ENCODE assay signal across 13 mouse cellular contexts in the genomic region with DNA sequence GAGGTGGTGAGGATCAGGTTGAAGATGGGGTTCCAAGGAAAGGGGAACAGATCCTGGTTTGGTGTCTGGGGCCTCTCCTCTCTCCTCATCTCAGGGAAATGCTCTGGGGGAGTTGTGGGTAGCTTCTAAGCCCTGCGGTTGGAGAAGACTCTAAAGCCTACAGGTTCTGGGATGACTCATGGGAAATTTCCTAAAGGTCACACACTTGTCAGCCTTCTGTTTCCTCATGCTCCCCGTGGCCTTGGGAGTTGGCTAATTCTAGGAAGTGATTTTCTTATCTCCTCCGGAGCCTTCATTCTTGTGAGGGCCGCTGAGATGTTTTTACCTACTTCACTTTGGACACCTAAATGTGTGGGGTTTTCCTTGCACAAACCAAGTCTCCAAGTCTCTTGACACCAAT.
"Had no signal": no experiment of that assay in that cellular context is flagged by ENCODE, and none has a peak within 500 bp of the region (broad histone marks: within the 10 kb centered on the region; RNA-seq: fewer than 3 reads in every experiment).

No protein-coding gene starts in this region.

- ATAC-seq: midbrain, embryonic 13.5 days had no signal

- H3K27ac ChIP-seq: kidney, postnatal 0 days; layer of hippocampus, adult 2 months; limb, embryonic 13.5 days; liver, embryonic 14.5 days; midbrain, embryonic 13.5 days had no signal

- H3K4me3 ChIP-seq: layer of hippocampus, adult 2 months; limb, embryonic 13.5 days; midbrain, embryonic 13.5 days had no signal

- DNase-seq: kidney, adult 8-10 months; kidney, postnatal 36 days; left cerebral cortex, postnatal 4 days; lung, adult 18-20 months; lung, postnatal 36 days; right cerebral cortex, postnatal 25 days; thymus, adult 18-20 months; thymus, postnatal 14 days had no signal

- H3K4me1 ChIP-seq: midbrain, embryonic 13.5 days had no signal

- H3K4me2 ChIP-seq: limb, embryonic 13.5 days; midbrain, embryonic 13.5 days had no signal

- H3K9ac ChIP-seq: limb, embryonic 13.5 days; liver, embryonic 14.5 days; midbrain, embryonic 13.5 days had no signal

- H3K27me3 ChIP-seq: limb, embryonic 13.5 days; midbrain, embryonic 13.5 days had no signal

- H3K36me3 ChIP-seq: limb, embryonic 13.5 days; midbrain, embryonic 13.5 days had no signal

- H3K9me3 ChIP-seq: midbrain, embryonic 13.5 days had no signal
